Mouse (Mus musculus) 3134 (cell line): ENCODE data around the gene Shisa5.

ENCODE experiments used
- DNase-seq: peaks from one replicate; pipeline ENCODE4 v3.0.0-alpha.2; 2011; ENCODE audit warnings: low spot score; ENCODE audit not compliant: insufficient read length; ENCODE audit errors: extremely low read depth

The Shisa5 gene

DNA sequence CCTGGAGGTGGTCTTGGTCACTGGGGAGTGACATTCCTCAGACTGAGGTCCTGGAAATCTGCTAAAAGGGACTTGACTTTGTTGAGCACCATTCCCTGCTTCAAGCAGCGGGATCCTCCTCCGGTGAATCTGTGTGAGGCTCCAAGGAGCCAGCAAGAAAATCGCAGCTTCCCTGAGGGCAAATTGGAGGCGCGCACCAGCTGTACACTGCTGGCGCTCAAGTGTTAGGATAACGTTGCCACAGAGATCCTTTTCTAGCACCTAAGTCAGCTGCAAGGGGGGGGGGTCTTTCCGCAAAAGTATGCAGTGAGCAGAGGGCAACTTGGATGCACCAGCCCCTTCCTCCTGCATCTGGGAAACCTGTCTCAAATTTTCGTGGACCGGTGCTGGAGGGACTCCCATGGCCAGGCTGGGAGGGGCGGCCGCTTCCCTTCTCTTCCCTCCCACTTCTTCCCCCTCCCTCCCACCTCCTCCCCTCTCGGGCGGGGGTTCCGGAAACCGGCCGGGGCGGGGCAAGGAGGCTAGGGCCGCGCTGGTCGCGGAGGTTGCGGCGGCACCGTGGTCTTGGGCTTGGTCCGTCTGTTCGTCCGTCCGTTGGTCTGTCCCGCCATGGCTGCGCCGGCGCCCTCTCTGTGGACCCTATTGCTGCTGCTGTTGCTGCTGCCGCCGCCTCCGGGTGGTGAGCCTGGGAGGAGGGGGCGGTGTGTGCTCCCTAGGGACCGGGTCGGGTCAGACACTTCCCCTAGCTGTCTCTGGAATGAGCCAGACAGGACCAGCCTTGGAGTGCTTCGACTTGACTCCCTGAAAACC, at the start of gene Shisa5:
Gene Shisa5 (plus strand): TSS at position 480 of the 810 bp plus-strand sequence.
- DNase-seq: peak; percentile 84

DNA sequence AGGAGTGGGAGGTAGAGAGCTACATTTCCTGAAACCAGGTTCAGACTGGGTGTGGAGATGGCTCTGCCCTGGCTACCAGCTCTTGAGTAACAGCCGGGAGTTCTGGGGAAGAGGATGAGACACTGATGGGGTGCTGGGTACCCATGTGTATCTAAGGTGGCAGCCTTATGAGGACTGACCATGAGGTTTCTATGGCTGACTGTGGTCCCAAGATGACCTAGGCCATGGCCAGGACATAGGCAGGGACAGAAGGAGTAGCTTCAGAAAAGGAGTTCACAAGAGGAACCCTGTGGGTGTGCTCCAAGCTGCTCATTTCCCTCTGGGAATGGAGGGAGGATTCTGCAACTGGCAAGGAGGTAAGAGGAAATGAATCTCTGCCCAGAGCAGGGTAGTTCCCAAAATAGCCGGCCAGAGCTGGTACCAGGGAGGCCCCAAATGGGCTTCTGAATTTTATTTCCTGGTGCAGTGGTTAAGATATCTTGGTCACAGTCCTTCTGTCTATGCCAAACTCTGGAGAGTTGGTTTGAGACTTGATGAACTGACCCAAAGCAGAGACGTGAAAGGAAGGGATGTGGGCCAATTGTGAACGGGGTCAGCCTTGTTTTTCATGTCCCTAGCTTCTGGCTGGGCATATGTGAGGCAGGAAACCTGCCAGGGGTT, 48.4 kb upstream of the Shisa5 start:
- DNase-seq: no peak

DNA sequence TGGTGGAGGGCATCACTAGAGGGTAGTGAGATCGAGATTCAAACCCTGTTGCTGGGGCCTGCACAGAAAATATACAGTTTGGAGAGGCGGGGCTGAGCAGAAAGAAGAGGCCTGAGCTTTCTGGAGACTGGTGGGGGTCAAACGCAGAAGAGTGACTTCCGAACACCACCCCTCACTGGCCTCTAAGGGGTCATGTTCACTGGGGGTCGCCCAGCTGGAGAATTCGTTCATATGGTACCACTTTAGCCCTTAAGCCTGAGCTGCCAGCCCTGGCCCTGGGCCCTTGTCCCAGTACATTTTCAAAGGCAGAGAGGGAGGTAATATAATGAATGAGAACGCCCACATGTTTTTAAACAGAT, 47.9 kb upstream of the Shisa5 start:
- no peak for DNase-seq

- peak; percentile 96 for DNase-seq
Observed at GRCm38 (mm10) chr9:108991428-108992084, 46.8 kb upstream of the Shisa5 start, which contains the start of gene Pfkfb4. TSS of gene Pfkfb4 (plus strand) at chr9:108991778.

- no peak for DNase-seq
Observed at GRCm38 (mm10) chr9:108992085-108992469, 46.3 kb upstream of the Shisa5 start.

DNA sequence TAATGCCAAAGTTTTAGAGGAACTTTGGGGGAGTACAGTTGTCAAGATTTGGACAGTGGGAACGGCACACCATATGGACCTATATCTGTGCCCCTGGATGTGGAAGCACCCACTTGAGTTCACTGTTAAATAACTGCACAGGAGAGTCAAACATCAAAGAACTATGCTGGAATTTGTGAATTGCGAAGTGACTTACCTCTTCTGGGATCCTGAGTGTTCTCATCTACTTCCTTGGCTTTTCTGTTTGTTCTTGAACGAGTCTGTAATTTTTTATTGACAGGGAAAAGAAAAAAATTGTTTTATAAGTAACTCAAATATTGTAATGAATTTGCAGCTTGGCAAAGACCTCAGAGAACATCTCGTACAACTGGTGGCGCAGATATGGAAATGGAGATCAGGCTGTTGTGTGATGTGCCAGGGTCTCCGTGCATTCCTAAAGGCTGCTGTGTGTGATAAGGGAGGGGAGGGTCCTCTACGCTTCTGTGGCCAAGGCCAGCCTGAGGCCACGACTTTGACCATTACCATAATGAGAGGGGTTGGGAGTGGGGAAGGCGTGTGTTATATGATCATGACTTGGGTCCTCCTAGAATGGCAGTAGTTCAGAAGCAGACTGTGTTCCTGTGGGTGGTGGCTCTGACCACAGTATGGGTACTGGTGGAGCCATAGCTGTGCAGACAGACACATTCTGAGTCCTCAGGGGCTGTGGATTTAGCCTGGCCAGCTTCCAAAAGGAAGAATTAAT, 45.6 kb upstream of the Shisa5 start:
- no peak for DNase-seq

GRCm38 (mm10) chr9:108996411-108996810, 42.0 kb upstream of the Shisa5 start:
- no peak for DNase-seq

GRCm38 (mm10) chr9:108998287-108999166, 39.8 kb upstream of the Shisa5 start:
- no peak for DNase-seq

DNA sequence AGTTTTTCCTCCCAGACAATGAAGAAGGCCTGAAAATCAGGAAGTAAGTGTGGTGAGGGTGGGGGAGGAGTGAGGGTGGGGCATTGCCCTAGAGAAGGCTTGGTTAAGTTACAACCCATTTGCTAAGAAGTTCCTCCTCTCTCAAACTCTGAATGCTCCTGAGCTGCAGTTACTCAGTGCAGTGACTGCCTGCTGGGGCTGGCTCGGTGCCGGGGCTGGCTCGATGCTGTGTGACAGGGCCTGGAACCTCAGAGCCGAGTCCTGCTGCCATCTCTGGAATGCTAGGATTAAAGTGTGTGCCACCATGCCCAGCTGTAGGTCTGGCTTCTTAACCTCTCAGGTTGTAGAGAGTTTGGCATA, 39.2 kb upstream of the Shisa5 start:
- peak; percentile 30 for DNase-seq

- DNase-seq: peak; percentile 34
Observed at GRCm38 (mm10) chr9:109000726-109001125, 37.6 kb upstream of the Shisa5 start.

DNA sequence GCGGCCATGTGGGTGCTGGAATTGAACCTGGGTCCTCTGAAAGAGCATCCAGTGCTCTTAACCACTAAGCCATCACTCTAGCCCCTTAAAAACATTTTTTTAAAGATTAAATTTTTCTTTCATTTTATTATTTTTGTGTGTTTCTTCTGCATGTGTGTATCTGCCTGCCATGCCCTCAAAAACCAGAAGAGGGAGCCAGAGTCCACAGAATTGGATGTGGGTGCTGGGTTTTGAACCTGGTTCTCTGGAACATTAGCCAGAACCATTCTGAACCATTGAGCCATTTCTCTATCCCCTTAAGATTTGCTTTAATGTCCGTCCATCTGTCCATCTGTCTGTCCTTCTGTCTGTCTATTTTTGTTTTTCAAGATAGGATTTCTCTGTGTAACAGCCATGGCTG, 35.2 kb upstream of the Shisa5 start:
- no peak for DNase-seq

- DNase-seq: no peak
Observed at GRCm38 (mm10) chr9:109007025-109007780, 31.2 kb upstream of the Shisa5 start.

GRCm38 (mm10) chr9:109008081-109008480, 30.3 kb upstream of the Shisa5 start:
- no peak for DNase-seq

DNA sequence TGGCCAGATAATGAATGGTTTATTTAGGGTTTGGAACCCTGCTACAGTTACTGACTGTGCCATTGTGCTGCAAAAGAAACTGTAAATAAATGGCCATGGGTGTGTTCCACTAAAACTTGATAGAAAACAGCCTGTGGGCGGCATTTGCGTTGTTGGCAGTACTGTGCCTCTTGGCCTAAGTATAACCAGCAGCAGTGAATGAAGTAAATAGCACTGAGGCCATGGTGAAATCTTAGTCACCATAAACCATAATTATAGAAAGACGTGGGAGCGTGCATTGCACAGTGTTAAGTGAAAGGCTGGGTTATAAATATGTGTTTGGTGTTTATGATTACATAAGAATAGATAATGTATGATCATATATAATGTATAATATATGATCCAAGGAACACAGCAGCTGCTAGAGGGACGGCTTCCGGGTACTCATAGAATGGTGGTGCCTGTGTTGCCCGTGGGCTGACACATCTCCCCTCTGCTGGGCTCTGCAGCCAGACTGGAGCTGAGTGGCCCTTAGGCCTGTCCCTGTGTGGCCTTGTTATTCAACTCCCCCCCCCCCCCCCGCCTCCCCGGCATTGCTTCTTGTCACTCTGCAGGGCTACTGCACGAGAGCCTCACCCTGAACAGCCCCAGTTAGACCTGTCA, 29.2 kb upstream of the Shisa5 start:
- DNase-seq: no peak

GRCm38 (mm10) chr9:109009636-109010315, 28.6 kb upstream of the Shisa5 start:
- DNase-seq: no peak

DNA sequence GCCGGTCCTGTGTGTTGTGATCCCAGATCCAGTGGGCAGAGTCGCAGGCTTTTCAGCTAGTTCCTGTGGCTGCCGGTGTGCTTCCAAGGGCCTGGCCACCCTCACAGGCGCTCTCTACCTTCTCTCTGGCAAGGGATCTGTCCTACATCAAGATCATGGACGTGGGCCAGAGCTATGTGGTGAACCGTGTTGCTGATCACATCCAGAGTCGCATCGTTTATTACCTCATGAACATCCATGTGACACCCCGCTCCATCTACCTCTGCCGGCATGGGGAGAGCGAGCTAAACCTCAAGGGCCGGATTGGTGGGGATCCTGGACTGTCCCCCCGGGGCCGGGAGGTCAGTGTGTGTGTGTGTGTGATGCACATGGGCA, 28.1 kb upstream of the Shisa5 start:
- DNase-seq: no peak

DNA sequence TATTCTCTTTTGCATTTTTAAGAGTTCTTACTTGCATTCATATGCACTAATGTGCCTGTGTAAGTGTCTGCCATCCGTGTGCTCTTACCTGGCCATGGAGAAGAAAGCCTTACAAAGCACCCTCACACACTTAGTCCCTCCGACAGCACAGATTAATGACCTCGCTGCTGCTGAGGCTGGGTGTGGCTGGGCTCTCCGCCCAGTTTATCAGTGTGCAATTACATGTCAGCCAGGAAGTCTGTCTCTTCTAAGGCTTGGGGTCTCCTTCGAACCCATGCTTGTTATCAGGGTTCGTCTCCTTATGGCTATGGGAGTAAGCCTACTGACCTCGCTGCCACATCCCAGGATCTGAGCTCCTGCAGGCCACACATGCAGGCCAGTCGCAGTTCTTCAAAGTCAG, 23.0 kb upstream of the Shisa5 start:
- no peak for DNase-seq

DNA sequence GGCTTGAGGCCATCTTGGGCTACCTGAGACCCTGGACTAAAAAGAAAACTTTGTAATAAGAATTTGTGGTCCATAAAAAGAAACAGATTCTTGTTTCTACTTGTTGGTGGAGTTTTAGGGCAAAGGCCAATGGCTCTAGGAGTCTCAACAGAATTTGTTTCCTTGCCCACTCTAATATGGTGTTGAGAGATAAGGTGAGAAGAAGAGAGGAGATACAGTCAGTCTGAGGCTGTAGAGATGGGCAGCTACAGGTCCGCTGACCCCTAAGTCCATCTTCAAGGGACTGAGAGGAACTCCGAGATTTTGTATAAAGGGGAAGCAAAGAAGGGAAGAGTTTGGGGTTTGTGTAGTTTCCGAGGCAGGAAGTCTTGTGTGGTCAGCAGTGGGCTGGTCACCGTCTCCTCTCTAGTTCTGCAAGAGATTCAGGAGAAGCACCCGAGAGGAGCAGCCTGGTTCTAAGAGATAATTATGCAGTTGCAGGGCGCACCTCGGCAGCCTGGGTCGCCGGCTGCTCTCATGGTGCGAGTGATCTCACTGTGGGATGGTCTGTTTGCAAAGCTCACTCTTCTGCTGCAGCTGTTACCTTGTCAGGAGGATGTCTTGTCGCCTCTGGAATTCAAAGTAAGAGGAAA, 21.3 kb upstream of the Shisa5 start:
- no peak for DNase-seq
